ENCODE assay signal across 31 mouse cellular contexts in the genomic region with DNA sequence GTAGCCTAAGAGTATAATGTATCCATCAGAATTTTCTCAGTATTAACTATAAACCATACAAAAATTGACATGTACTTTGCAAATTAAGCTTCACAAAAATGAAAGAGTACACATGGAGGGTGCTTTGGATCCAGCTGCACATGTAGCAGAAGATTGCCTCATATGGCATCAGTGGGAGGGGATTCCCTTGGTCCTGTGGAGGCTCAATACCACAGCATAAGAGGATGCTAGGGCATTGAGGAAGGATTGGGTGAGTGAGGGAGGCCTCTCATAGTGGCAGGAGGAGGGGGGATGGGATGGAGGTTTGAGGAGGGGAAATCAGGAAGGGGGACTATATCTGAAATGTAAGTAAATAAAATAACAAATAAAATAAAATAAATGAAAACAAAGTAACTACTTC.
"Had no signal": no experiment of that assay in that cellular context is flagged by ENCODE, and none has a peak within 500 bp of the region (broad histone marks: within the 10 kb centered on the region; RNA-seq: fewer than 3 reads in every experiment).

No protein-coding gene starts in this region.

- H3K4me2 ChIP-seq: heart, embryonic 11.5 days; heart, embryonic 12.5 days; heart, embryonic 13.5 days; heart, embryonic 15.5 days; hindbrain, embryonic 12.5 days; hindbrain, embryonic 13.5 days; hindbrain, embryonic 14.5 days; hindbrain, embryonic 15.5 days; intestine, embryonic 15.5 days; kidney, embryonic 15.5 days had no signal

- ATAC-seq: inflammation-experienced regulatory T-cells, adult 6 months; intestine, embryonic 15.5 days; intestine, embryonic 16.5 days had no signal

- H3K9me3 ChIP-seq: heart, embryonic 10.5 days; heart, embryonic 13.5 days; heart, embryonic 15.5 days; hindbrain, embryonic 10.5 days; hindbrain, embryonic 12.5 days; hindbrain, embryonic 13.5 days; hindbrain, embryonic 15.5 days; intestine, embryonic 15.5 days; kidney, embryonic 15.5 days had no signal

- H3K4me1 ChIP-seq: heart, embryonic 10.5 days; heart, embryonic 12.5 days; heart, embryonic 13.5 days; heart, embryonic 15.5 days; hindbrain, embryonic 10.5 days; hindbrain, embryonic 12.5 days; hindbrain, embryonic 13.5 days; hindbrain, embryonic 15.5 days; intestine, embryonic 15.5 days; kidney, embryonic 15.5 days had no signal

- H3K36me3 ChIP-seq: heart, embryonic 10.5 days; heart, embryonic 12.5 days; heart, embryonic 13.5 days; heart, embryonic 15.5 days; hindbrain, embryonic 10.5 days; hindbrain, embryonic 12.5 days; hindbrain, embryonic 13.5 days; hindbrain, embryonic 15.5 days; intestine, embryonic 15.5 days; kidney, embryonic 15.5 days had no signal

- H3K9ac ChIP-seq: heart, embryonic 12.5 days; heart, embryonic 13.5 days; heart, embryonic 15.5 days; hindbrain, embryonic 12.5 days; hindbrain, embryonic 13.5 days; hindbrain, embryonic 14.5 days; hindbrain, embryonic 15.5 days; intestine, embryonic 15.5 days; kidney, embryonic 15.5 days had no signal

- DNase-seq: heart, postnatal 10 days; heart, postnatal 14 days; heart, postnatal 36 days; heart, postnatal 4 days; kidney, adult 11 months; kidney, adult 18-20 months; kidney, adult 2 months; kidney, adult 8-10 months; kidney, adult 9 months; kidney, postnatal 10 days; kidney, postnatal 14 days; kidney, postnatal 25 days; kidney, postnatal 36 days; kidney, postnatal 4 days had no signal

- H3K27me3 ChIP-seq: heart, embryonic 12.5 days; heart, embryonic 13.5 days; heart, embryonic 15.5 days; hindbrain, embryonic 12.5 days; hindbrain, embryonic 13.5 days; hindbrain, embryonic 15.5 days; intestine, embryonic 15.5 days; kidney, embryonic 15.5 days had no signal

- H3K4me3 ChIP-seq: heart, embryonic 10.5 days; heart, embryonic 12.5 days; heart, embryonic 13.5 days; heart, embryonic 15.5 days; hindbrain, embryonic 10.5 days; hindbrain, embryonic 12.5 days; hindbrain, embryonic 13.5 days; hindbrain, embryonic 15.5 days; intestine, embryonic 15.5 days; kidney, embryonic 15.5 days; layer of hippocampus, adult 2 months had no signal

- H3K27ac ChIP-seq: heart, embryonic 10.5 days; heart, embryonic 13.5 days; heart, embryonic 15.5 days; hindbrain, embryonic 10.5 days; hindbrain, embryonic 12.5 days; hindbrain, embryonic 13.5 days; hindbrain, embryonic 14.5 days; hindbrain, embryonic 15.5 days; hindbrain, postnatal 0 days; intestine, embryonic 15.5 days; kidney, embryonic 15.5 days; kidney, postnatal 0 days; layer of hippocampus, adult 2 months had no signal
